Mouse (Mus musculus): ENCODE data around the gene Gm17655. TPM values are rescaled to one million over a fixed set of nuclear protein-coding genes. Genes with fewer than 3 reads are reported as not detected.
"Not testable (repeated sequence)": the region's sequence is repeated elsewhere in the genome, so short reads cannot be mapped to it uniquely, and the experiment has no call there.

Gene Gm17655
- polyA plus RNA-seq (2015; fragmentation: Nextera tagmentation; extraction: Ambion mirVana), result 3.7 and 5.1 TPM in 2 replicates

- H3K36me3 ChIP-seq; H3K9ac ChIP-seq; H3K4me3 ChIP-seq; ATAC-seq (ENCODE audit: low FRiP score, low read depth); H3K27me3 ChIP-seq; H3K27ac ChIP-seq; H3K4me1 ChIP-seq; H3K4me2 ChIP-seq (replicated peaks): not testable (repeated sequence)
- H3K9me3 ChIP-seq, result peaks cover 27% of the 10 kb centered on the region
- WGBS, result 84% methylated on average over 2 of the region's 2 CpGs
Observed at GRCm38 (mm10) chr5:110072413-110072812, at the start of gene Gm17655. Gm17655 (minus strand) TSS chr5:110072513.

GRCm38 (mm10) chr5:110109991-110110441 lies 37.7 kb upstream of the Gm17655 start, which contains the start of gene Zfp605:
Zfp605 (plus strand) TSS chr5:110110092.
- Histone ChIP-seq H3K9me3 (0 out of 2 replicates have a peak, but pooled peaks cover 5% of the 10 kb centered on the region), H3K4me3 (peak within 1 kb of the TSS; percentile 50), H3K4me1 (peaks cover 16% of the 10 kb centered on the region), H3K27ac (peak within 1 kb of the TSS; percentile 70), H3K27me3 (no peaks in the 10 kb centered on the region), H3K36me3 (peaks cover 30% of the 10 kb centered on the region), H3K9ac (peak within 1 kb of the TSS; percentile 60), H3K4me2 (replicated peaks) (peak within 1 kb of the TSS; percentile 65)
- ATAC-seq (ENCODE audit: low FRiP score, low read depth), result peak; percentile 54
- WGBS, result under 1% methylated on average over 12 of the region's 12 CpGs

GRCm38 (mm10) chr5:110108305-110108628 lies 36.0 kb upstream of the Gm17655 start:
- no peak overlapping the region for H3K9ac ChIP-seq
- peaks cover 47% of the 10 kb centered on the region for H3K36me3 ChIP-seq
- peak overlapping the region; percentile 92 for H3K4me2 ChIP-seq (replicated peaks)
- 2% methylated on average over 7 of the region's 7 CpGs for WGBS
- no peak for ATAC-seq (ENCODE audit: low FRiP score, low read depth)
- peak overlapping the region; percentile 77 for H3K4me3 ChIP-seq
- peaks cover 16% of the 10 kb centered on the region for H3K4me1 ChIP-seq
- H3K27me3 ChIP-seq, result no peaks in the 10 kb centered on the region
- H3K27ac ChIP-seq, result peak overlapping the region; percentile 99; the same call in 1 of the 2 replicates
- H3K9me3 ChIP-seq, result 0 out of 2 replicates have a peak, but pooled peaks cover 5% of the 10 kb centered on the region

GRCm38 (mm10) chr5:110107581-110108304 lies 35.4 kb upstream of the Gm17655 start, which contains the start of gene Gtpbp6:
Gtpbp6 (minus strand) TSS chr5:110108197.
- under 1% methylated on average over 71 of the region's 71 CpGs for WGBS
- Histone ChIP-seq H3K4me3 (peak within 1 kb of the TSS; percentile 77), H3K4me2 (replicated peaks) (peak within 1 kb of the TSS; percentile 92), H3K4me1 (peaks cover 16% of the 10 kb centered on the region), H3K9me3 (0 out of 2 replicates have a peak, but pooled peaks cover 5% of the 10 kb centered on the region), H3K27ac (peak within 1 kb of the TSS; percentile 99), H3K27me3 (no peaks in the 10 kb centered on the region), H3K36me3 (peaks cover 48% of the 10 kb centered on the region), H3K9ac (peak within 1 kb of the TSS; percentile 83)
- ATAC-seq (ENCODE audit: low FRiP score, low read depth), result peak; percentile 91

GRCm38 (mm10) chr5:110106901-110107564 lies 34.7 kb upstream of the Gm17655 start:
- H3K4me2 ChIP-seq (replicated peaks), result peak overlapping the region; percentile 92
- H3K27ac ChIP-seq, result peak overlapping the region; percentile 99
- H3K27me3 ChIP-seq, result peaks cover under 1% of the 10 kb centered on the region; the same call in 1 of the 2 replicates
- WGBS, result 16% methylated on average over 41 of the region's 41 CpGs
- peaks cover 17% of the 10 kb centered on the region for H3K4me1 ChIP-seq
- H3K9me3 ChIP-seq, result 0 out of 2 replicates have a peak, but pooled peaks cover 5% of the 10 kb centered on the region
- H3K9ac ChIP-seq, result peak overlapping the region; percentile 83
- ATAC-seq (ENCODE audit: low FRiP score, low read depth), result no peak; the same call in 1 of the 2 replicates
- H3K36me3 ChIP-seq, result peaks cover 49% of the 10 kb centered on the region
- peak overlapping the region; percentile 77 for H3K4me3 ChIP-seq

- H3K9me3 ChIP-seq, result 0 out of 2 replicates have a peak, but pooled peaks cover 5% of the 10 kb centered on the region
- H3K36me3 ChIP-seq, result peaks cover 46% of the 10 kb centered on the region
- 93% methylated on average over 26 of the region's 26 CpGs for WGBS
- peak overlapping the region; percentile 92 for H3K4me2 ChIP-seq (replicated peaks)
- H3K9ac ChIP-seq, result peak overlapping the region; percentile 83; the same call in 1 of the 2 replicates
- peaks cover 8% of the 10 kb centered on the region for H3K27me3 ChIP-seq
- no peak for ATAC-seq (ENCODE audit: low FRiP score, low read depth)
- H3K27ac ChIP-seq, result no peak overlapping the region
- peak overlapping the region; percentile 77 for H3K4me3 ChIP-seq
- peaks cover 25% of the 10 kb centered on the region for H3K4me1 ChIP-seq
Observed at GRCm38 (mm10) chr5:110106140-110106871, 34.0 kb upstream of the Gm17655 start.

- Histone ChIP-seq H3K4me2 (replicated peaks) (no peak overlapping the region), H3K9ac (no peak overlapping the region), H3K27ac (no peak overlapping the region), H3K4me3 (no peak overlapping the region), H3K27me3 (peaks cover 12% of the 10 kb centered on the region), H3K4me1 (peaks cover 26% of the 10 kb centered on the region), H3K9me3 (0 out of 2 replicates have a peak, but pooled peaks cover 5% of the 10 kb centered on the region), H3K36me3 (peaks cover 46% of the 10 kb centered on the region)
- no peak for ATAC-seq (ENCODE audit: low FRiP score, low read depth)
- WGBS, result 94% methylated on average over 36 of the region's 36 CpGs
Observed at GRCm38 (mm10) chr5:110104616-110105380, 32.5 kb upstream of the Gm17655 start.

- Histone ChIP-seq H3K27ac (no peak overlapping the region), H3K9ac (no peak overlapping the region), H3K9me3 (0 out of 2 replicates have a peak, but pooled peaks cover 2% of the 10 kb centered on the region), H3K4me3 (no peak overlapping the region), H3K36me3 (peaks cover 46% of the 10 kb centered on the region), H3K4me2 (replicated peaks) (no peak overlapping the region), H3K4me1 (peaks cover 26% of the 10 kb centered on the region), H3K27me3 (peaks cover 12% of the 10 kb centered on the region)
- 96% methylated on average over 27 of the region's 27 CpGs for WGBS
- ATAC-seq (ENCODE audit: low FRiP score, low read depth), result no peak
Observed at GRCm38 (mm10) chr5:110103901-110104615, 31.7 kb upstream of the Gm17655 start.

GRCm38 (mm10) chr5:110102853-110103625 lies 30.7 kb upstream of the Gm17655 start:
- no peak overlapping the region for H3K4me2 ChIP-seq (replicated peaks)
- H3K4me1 ChIP-seq, result peaks cover 26% of the 10 kb centered on the region
- H3K9me3 ChIP-seq, result no peaks in the 10 kb centered on the region
- no peak overlapping the region for H3K9ac ChIP-seq
- no peak overlapping the region for H3K27ac ChIP-seq
- peaks cover 46% of the 10 kb centered on the region for H3K36me3 ChIP-seq
- no peak for ATAC-seq (ENCODE audit: low FRiP score, low read depth)
- 94% methylated on average over 19 of the region's 19 CpGs for WGBS
- H3K27me3 ChIP-seq, result peaks cover 12% of the 10 kb centered on the region
- H3K4me3 ChIP-seq, result no peak overlapping the region

GRCm38 (mm10) chr5:110102429-110102828 lies 30.1 kb upstream of the Gm17655 start:
- Histone ChIP-seq H3K27me3 (peaks cover 12% of the 10 kb centered on the region), H3K4me1 (peaks cover 26% of the 10 kb centered on the region), H3K27ac (no peak overlapping the region), H3K36me3 (peaks cover 46% of the 10 kb centered on the region), H3K4me3 (no peak overlapping the region; the same call in 1 of the 2 replicates), H3K4me2 (replicated peaks) (peak overlapping the region; percentile 76), H3K9me3 (no peaks in the 10 kb centered on the region), H3K9ac (no peak overlapping the region)
- ATAC-seq (ENCODE audit: low FRiP score, low read depth), result no peak
- 88% methylated on average over 13 of the region's 13 CpGs for WGBS

Measured in limb, embryonic 13.5 days (tissue).